Mouse (Mus musculus) frontal cortex, adult 2 months (tissue): ENCODE data around the gene Rnase1. TPM values are rescaled to one million over a fixed set of nuclear protein-coding genes. Genes with fewer than 3 reads are reported as not detected.
"Not testable (repeated sequence)": the region's sequence is repeated elsewhere in the genome, so short reads cannot be mapped to it uniquely, and the experiment has no call there.

Experiments
- DNase-seq, 2 experiments: peaks; one replicate each; pipeline ENCODE4 v3.0.0; 2022; ENCODE audit warnings: low spot score in 1 of 2; ENCODE audit errors: extremely low spot score in 1 of 2
- polyA plus RNA-seq: library from polyadenylated mRNA; depleted of rRNA; stranded (reverse); fragments of >200 nt; gene quantifications from 2 replicates; pipeline ENCODE4 v1.2.3, GENCODE M21; 2012; rRNA removed

The Rnase1 gene
- polyA plus RNA-seq = 0.72 and 0.99 TPM in 2 replicates

DNA sequence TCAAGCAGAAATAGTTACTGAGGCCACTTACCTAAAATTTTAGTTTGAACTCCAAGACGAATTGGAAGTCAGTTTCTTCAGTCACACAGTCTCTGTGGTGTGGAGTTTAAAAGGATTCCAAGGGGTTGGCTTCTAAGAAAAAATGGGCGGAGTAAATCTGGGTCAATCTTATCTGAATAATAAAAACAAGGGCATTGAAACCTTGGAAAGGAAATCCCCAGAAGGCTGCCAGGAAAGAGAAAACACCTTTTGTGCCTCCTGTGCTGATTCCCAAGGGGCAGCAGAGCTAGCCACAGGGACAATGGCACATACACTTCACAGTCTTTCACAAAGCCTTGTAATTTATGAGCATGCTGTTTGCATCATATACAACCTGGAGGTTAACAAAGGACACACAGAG is at the start of gene Rnase1:
Gene Rnase1 (minus strand): TSS at position 101 of the 400 bp plus-strand sequence.
- DNase-seq = no peak

DNA sequence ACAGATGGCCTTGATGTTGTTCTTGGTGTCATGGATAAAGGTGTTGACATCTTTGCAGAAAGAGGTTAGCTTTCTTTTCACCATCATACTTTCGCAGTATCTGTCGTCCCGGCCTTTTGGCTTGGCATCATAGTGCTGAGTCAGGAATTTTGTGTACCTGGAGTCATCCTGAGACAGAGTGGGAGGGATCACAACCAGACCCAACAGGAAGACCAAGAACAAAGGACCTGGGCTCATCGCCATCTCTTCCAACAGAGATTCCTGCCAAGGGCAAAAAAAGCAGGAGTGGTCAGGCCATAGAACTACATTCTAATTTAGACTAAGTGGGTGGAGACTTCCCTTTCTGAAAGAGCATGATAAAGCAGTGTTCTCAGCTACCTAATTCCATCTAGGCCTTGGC is 49.1 kb upstream of the Rnase1 start:
- DNase-seq = no peak

DNA sequence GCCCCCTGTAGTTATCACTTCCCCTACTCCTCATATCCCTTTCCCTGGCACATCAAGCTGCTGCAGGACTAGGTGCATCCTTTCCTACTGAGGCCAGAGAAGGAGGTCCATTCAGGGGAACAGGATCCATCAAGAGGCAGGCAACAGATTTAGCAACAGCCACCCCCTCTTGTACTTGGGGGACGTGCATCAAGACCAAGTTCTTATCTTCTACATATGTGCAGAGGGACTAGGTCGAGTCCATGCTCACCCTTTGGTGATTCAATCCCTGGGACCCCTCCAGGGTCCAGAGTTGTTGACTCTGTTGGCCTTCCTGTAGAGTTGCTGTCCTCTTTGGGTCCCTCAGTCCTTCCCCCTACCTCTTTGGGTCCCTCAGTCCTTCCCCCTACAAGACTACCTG is 34.5 kb upstream of the Rnase1 start:
- DNase-seq = not testable (repeated sequence)

- DNase-seq = peak in 1 of 2 experiments; percentile 12
Measured at GRCm38 (mm10) chr14:51173843-51174242, 27.3 kb upstream of the Rnase1 start.

GRCm38 (mm10) chr14:51172947-51173346 is 26.4 kb upstream of the Rnase1 start:
- peak in 1 of 2 experiments; percentile 37 for DNase-seq

DNA sequence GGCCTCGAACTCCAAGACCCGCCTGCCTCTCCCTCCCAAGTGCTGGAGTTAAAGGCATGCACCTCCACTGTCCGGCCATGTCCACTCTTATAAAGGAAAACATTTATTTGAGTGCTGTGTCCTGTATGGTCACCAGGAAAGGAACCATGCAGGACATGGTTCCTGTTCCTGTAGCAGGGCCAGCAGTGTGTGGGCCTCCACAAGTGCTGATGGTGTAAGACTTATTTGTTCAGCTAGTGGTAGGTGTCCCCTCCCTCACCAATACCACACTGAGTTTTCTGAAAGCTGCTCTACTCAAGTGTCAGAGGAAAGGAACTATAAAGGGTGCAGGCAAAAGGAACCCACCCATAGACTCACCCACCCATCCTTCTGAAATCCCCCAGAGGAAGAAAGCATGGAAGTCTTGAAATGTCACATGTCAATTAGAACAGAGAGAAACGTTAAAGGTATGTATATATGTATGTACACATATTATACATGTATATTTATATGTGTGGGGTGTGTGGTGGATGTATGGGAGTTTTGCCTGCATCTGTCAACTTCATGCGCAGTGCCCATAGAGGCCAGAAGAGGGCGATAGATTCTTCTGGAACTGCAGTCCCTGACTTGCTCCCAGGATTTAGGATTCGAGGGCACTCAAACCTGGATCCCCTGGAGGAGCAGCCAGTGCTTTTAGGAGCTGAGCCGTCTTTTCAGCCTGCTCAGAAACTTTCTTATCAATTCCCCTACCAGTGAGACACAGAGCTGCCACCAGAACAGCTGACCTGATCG is 25.7 kb upstream of the Rnase1 start:
- peak in 1 of 2 experiments; percentile 58 for DNase-seq

DNA sequence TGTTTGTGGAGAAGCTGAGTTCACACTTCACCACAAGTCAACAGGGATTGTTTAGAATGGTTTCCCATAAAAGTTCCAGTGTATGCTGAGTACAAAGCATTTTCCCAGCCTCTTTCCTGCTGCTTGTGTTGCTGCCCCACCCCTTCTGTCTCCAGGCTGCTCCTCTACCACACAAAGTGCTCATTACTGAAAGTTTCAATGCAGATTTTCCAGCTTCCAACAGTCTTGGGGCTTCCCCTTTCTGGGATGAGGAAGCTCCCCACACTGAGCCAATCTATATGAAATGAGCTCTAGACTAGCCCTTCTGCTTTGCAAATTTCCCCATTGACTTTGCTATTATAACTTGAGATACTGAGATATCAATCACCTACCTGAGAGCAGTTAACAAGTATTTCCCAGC is 19.5 kb upstream of the Rnase1 start:
- DNase-seq = no peak

DNA sequence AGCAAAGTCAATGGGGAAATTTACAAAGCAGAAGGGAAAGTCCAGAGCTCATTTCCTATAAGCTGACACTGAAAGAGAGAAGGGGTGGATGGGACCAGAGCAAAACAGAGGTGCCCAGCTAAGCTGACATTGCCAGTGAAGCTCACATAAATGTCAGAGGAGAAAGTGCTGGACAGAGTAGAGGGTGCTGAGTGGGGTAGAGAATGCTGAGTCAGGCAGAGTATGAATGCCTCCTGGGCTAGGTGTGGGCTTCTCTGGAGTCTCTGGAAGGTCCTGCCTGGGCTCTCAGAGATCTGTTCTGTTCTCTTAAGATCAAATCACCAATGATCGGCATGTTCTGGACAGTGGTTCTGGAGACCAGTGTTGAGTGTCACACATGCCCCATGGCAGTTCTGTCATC is 18.9 kb upstream of the Rnase1 start:
- no peak for DNase-seq

DNA sequence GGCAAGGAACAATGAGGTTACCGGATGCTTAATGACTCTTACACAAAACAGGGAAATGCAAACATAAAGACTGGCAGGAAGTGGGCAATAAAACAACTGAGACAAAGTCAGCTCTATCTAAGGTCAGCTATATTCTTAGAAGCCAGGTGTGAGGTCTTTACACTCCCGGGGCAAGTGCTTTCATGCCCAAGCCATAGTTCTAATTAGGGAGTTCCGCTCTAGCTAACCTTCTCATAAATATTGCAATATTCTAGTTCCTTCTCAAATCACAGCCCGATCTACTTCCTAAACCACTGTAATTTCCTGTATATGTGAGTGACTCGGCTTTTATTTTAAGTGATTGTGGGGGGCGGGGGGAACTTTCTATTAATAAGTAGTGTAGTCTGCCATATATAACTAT is 16.7 kb upstream of the Rnase1 start:
- DNase-seq = not testable (repeated sequence)

GRCm38 (mm10) chr14:51161976-51162375 is 15.4 kb upstream of the Rnase1 start, which contains the start of gene Rnase2b:
Rnase2b (plus strand) TSS chr14:51162260.
- DNase-seq = not testable (repeated sequence)

GRCm38 (mm10) chr14:51157072-51157471 is 10.5 kb upstream of the Rnase1 start:
- no peak for DNase-seq

- no peak for DNase-seq
Measured at GRCm38 (mm10) chr14:51156736-51157068, 10.1 kb upstream of the Rnase1 start.

GRCm38 (mm10) chr14:51156056-51156735 is 9.6 kb upstream of the Rnase1 start:
- DNase-seq = no peak

GRCm38 (mm10) chr14:51152249-51152870 is 5.8 kb upstream of the Rnase1 start:
- no peak for DNase-seq

- DNase-seq = no peak
Measured at GRCm38 (mm10) chr14:51150206-51150831, 3.7 kb upstream of the Rnase1 start.

GRCm38 (mm10) chr14:51149164-51149563 is 2.6 kb upstream of the Rnase1 start:
- DNase-seq = no peak

GRCm38 (mm10) chr14:51148006-51148405 is 1.4 kb upstream of the Rnase1 start:
- no peak for DNase-seq

DNA sequence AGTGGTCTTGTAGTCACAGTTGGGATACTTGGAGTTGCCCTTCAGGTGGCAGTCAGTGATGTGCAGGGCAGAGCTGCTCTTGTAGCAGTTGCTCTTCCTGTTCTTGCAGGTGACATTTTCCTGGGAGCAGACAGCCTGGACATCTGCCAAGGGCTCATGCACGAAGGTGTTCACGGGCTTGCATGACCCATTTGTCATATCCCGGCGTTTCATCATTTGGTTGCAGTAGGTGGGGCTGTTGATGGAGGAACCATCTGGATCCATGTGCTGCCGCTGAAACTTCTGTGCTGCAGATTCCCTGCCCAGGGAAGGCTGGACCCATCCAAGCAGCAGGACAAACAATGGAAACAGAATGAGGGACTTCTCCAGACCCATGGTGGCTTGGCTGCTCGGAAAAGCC is 1.1 kb downstream of the Rnase1 start:
- DNase-seq = no peak

DNA sequence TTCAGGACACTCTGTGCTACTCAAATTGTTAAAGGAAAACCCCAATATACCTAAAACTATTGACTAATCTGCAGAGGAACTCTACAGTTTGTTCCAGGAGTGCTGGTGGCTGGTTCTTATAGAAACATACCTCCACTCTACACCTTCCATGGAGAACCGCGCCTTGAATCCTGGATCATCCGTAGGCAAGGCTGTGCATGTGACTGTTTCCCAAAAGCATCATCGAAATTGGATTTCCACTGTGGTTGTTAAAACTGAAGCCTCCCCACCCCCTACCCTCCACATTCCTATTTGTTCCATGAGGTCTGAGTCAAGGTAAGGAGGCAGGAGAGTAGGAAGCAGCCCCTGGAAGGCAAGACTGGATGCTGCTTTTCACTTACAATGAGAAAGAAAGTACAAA is 2.1 kb downstream of the Rnase1 start:
- no peak for DNase-seq

GRCm38 (mm10) chr14:51143937-51144336 is 2.6 kb downstream of the Rnase1 start:
- no peak for DNase-seq

DNA sequence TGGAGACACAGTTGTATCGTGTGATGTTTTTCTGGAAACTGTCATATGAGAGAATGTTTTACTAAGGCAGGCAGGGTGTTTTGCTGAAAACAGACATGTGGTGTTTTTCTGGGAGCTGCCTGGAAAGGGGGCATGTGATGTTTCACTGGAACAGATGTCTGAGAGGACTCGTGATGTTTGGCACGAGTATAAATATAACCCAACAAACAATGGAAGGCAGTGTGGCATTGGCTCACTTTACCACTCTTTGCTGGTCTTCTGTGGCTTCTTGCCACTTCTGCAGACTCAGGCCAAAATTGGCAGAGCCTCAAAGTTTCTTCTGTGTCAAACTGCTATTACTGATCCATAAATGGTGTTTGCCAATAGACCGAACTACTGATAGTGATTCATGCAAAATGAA is 3.3 kb downstream of the Rnase1 start:
- DNase-seq = peak; percentile 26 to 32
